Mouse (Mus musculus) thymus, adult 2 months (tissue): Measurements from ENCODE around the gene Kalrn.

Source experiments
- CTCF ChIP-seq: fragments of 200-500 bp; IDR thresholded peaks from 2 replicates; pipeline ENCODE4 v1.5.1; 2012; ENCODE audit warnings: mild to moderate bottlenecking, control low read depth, low read length, moderate library complexity, borderline replicate concordance; ENCODE audit not compliant: control insufficient read depth, poor library complexity, insufficient read depth; ENCODE audit errors: extremely low read depth
- POLR2A ChIP-seq: fragments of 200-500 bp; IDR thresholded peaks from 2 replicates; pipeline ENCODE4 v1.6.1; 2012; ENCODE audit warnings: mild to moderate bottlenecking, low read length, control low read depth, moderate library complexity; ENCODE audit not compliant: control insufficient read depth, poor library complexity, insufficient read depth; ENCODE audit errors: extremely low read depth

DNA sequence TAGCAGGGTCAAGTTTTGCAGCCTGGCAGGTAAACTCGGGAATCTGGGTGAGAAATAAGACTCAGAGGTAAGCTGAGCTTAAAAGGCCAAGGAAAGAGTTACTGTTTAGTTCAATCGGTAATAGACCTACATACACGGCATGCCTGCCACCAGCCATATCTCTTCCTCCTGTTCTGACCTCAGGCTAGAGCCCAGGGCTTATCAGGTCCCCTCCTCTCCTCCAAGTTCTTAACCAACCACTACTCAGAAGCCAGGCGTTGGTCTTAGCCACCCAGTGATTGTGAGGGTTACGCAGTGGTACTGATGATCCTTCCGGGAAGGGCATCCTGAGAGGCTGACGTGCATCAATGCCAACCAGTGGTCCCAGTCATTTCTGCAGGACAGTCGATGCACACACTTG lies 649.6 kb downstream of the Kalrn start:
- TF ChIP-seq CTCF (no peak), POLR2A (no peak)
